Mouse (Mus musculus) colon, adult 2 months (tissue): ENCODE results near the gene Dnaja4. TPM values are rescaled to one million over a fixed set of nuclear protein-coding genes. Genes with fewer than 3 reads are reported as not detected.

Experiments
- polyA plus RNA-seq: library from polyadenylated mRNA; depleted of rRNA; stranded (reverse); fragments of >200 nt; gene quantifications from 2 replicates; pipeline ENCODE4 v1.2.3, GENCODE M21; 2012; rRNA removed

Dnaja4 gene
- 4.5 and 5.5 TPM in 2 replicates for polyA plus RNA-seq

DNA sequence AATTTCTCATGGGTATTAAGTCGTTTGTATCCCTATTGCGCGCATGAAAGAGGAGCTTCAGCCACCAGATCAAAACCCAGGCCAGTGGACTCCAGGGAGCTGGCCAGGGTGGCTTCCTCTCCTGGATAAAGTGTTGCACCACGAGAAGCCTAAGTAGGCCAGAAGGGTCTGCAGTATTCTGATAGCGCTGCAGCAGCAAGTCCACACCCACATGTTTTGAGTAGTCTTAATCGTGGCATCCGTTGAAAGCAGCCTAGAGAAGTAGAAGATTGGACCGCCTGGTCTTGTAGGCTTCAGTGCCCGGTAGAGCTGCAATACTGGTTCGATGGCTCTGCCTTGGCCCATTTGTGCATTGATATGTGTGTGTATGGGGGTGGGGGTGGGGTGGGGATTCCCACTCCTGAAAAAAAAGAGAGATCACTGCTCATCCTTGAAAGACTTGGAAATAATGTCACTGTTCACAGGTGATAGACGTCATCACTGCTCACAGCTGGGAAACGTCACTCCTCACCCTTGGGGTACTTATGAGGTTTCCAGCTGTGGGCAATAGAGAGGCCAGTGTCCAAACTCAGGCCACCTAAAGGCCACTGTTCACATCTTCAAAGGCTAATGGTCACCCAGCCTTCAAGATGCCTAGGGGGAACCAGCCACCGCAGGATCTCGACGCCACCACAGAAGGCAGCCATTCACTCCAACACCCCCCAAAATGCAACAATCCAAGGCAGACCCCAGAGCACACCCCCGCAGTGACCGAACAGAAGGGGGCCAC is at the start of gene Dnaja4:
Gene Dnaja4, plus strand, starts transcription at position 556 of the 769 bp plus-strand sequence.

DNA sequence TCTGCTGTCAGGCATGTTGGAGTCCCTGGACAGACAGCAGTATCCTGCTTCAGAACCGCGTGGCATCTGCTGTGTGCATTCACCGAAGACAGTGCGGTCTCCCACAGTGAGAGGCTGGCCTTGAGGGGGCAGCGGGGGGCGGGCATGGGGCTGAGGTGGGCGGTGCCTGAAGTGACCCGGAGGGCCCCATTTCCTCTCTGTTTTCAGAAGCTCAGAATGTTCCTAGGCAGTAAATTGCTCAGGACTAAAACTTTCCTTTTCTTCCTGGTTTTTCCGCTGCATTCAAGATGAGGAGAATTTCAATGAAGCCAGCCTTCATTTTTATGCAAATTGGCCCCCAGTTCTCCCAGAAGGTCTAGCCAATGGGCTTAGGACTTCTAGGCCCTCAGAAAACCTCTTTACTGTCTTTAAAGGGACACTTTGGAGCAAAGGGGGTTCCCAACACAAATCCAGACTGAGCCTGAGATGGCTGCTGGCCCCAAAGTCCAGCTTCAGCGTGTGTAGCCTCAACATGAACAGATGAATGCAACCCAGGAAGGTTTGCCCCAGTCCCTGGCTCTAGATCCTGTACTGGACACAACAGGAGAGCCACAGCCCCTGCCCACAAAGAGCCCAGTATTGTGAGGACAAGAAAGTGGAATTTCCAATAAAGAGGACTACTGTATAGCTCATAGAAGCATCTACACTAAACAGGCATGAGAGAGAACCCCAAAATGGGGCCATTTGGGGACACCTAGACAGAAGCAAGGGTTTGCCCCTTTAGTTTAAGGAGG is 36.9 kb upstream of the Dnaja4 start, which contains the start of gene Acsbg1:
Gene Acsbg1, minus strand, starts transcription at position 266 of the 773 bp plus-strand sequence.

DNA sequence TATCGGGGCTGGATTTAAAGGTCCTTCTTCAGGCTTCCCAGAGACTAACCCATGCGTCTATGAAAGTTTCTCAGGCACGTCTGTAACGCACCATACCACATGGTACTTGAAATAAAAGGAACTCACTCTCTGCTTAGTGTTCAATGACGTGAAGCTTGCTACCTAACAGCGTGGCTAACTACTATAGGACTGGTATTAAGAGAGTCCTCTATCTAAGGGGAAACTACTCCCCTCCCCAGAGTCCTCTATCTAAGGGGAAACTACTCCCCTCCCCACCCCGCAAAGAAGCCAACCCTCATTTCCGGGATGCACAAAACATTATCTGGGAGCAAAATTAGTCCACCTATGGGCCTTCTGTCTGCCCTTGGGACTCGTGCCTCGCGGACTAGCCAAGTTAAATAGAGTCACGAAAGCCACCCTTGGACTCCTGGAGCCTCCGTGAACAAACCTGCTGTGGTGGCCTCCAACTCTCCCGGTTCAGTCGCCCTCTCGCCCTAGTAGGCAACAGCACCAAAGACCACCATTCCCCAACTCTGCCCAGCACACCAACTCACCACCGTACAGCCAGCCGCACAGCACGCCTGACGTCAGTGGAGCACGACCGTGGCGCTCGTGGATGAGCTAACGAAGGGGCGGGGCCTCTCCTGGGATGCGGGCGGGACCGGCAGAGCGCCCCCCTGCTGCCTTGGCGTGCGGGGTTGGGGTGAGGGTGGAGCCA is 35.4 kb downstream of the Dnaja4 start, which contains the start of gene Wdr61:
Gene Wdr61, minus strand, starts transcription at position 599 of the 718 bp plus-strand sequence.

DNA sequence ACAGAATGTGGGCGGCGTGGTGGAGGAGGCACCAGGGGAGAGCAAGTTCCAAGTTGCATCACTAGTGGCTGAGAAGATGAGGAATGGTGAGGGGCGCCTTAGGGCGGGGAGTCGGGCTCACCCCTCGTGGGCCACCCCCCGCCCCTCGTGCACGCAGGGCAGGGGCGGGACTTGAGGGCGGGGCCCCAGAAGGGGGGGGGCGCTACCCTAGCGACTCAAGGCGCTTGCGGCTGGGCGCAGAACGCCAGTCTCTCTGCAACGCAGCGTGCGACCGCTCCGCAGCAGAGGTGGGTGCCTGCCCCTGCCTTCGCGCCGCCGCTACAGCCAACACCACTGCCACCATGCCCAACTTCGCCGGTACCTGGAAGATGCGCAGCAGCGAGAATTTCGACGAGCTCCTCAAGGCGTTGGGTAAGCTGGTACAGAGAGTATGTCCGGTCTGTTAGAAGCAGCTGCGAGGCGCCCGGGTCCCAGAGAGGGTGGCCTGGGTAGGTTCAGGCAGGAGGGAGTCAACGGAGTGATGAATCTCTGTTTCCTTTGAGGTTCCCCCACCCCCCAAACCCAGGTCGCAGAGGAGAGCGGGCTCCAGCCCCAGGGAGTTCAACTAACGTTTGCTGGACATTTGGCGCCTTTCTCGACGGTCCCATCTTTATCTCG is 66.0 kb downstream of the Dnaja4 start, which contains the start of gene Crabp1:
Gene Crabp1, plus strand, starts transcription at position 188 of the 657 bp plus-strand sequence.

Other genes with a start within 250 kb of the Dnaja4 start
- gene Dmxl2, start 197.2 kb upstream of the Dnaja4 start, polyA plus RNA-seq, result 0.43 and 0.84 TPM in 2 replicates
- 4.0 and 5.6 TPM in 2 replicates for gene Sh2d7, start 159.9 kb upstream of the Dnaja4 start, polyA plus RNA-seq
- gene Cib2, start 138.7 kb upstream of the Dnaja4 start, polyA plus RNA-seq, result 3.3 and 4.3 TPM in 2 replicates
- gene Idh3a, start 112.5 kb upstream of the Dnaja4 start, polyA plus RNA-seq, result 44.0 and 47.6 TPM in 2 replicates
- gene Acsbg1, start 37.0 kb upstream of the Dnaja4 start, polyA plus RNA-seq, result 0.85 and 1.3 TPM in 2 replicates
- gene Wdr61, start 35.6 kb downstream of the Dnaja4 start, polyA plus RNA-seq, result 17.2 and 18.9 TPM in 2 replicates
- gene Crabp1, start 65.9 kb downstream of the Dnaja4 start, polyA plus RNA-seq, result 2.3 and 12.1 TPM in 2 replicates
- 2.8 and 3.4 TPM in 2 replicates for gene Ireb2, start 164.9 kb downstream of the Dnaja4 start, polyA plus RNA-seq
- 0.86 and 1.4 TPM in 2 replicates for gene Hykk, start 218.4 kb downstream of the Dnaja4 start, polyA plus RNA-seq